Mouse (Mus musculus): Measurements from ENCODE around the gene Lonp1.
"Not testable (repeated sequence)": the region's sequence is repeated elsewhere in the genome, so short reads cannot be mapped to it uniquely, and the experiment has no call there.

Gene Lonp1

GRCm38 (mm10) chr17:56617628-56618027, 9.1 kb downstream of the Lonp1 start:
- no peak for DNase-seq

DNA sequence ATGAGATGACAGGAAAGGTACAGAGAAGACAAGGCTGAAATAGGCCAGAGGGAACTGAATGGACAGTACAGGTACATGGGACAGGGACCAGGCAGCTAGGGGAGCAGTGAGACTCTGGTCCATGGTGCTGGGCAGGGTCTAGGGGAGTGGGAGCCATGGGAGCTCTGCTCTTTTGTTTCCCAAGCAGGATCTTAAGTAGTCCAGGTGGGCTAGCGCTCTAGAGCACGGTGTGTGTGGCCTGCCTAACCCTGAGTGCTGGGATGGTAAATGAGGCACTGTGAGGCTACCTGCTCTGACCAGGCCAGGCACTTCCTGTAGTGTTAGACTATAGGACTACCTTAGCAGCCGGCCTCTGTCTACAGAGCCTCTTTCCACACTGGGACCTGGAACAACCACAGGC, 10.0 kb downstream of the Lonp1 start:
- no peak for DNase-seq

DNA sequence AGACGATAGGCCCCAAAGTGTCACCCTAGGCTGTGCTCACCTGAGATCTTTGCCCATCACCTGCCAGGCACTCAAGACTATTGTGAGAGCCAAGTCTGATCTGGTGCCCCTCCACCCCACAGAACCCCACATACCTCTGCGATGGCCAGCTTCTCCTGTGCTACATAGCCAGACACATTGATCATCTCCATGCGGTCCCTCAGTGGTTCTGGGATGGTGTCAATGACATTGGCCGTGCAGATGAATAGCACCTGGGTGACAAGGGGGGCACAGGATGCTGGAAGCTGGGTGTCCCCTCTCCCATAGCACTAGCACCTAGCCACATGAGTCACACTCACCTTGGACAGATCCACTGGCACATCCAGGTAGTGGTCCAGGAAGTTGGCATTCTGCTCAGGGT, 10.9 kb downstream of the Lonp1 start:
- peak; percentile 41 for DNase-seq

DNA sequence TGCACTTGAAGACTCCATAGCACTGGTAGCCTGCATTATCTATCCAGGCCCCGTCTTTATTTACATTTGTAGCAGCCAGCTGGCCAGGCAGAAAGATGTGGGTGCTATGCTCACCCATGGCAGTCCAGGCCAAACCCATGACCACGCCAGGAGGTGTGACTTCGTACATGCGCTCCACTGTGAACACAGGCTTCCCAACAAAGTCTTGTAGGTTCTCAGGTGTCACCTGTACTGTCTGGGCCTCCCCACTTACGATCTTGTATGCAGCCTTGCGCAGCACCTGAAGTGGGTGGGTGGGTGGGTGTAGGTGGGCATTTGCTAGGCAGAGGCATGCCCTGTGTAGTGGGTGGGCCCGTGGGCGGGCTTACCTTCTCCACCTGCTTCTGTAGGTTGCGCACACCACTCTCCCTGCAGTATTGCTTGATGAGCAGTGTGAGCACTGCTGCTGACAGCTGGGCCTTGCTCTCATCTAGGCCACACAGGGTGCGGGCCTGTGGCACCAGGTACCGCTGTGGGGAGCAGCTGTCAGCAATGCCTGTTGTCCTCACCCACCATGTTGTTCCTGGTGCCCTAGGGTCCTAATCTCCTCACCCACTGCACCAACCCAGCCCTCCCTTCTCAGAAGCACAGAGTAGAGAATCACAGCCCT, 11.4 kb downstream of the Lonp1 start:
- peak; percentile 36 for DNase-seq

- peak; percentile 68 for DNase-seq
Observed at GRCm38 (mm10) chr17:56614391-56615135, 12.1 kb downstream of the Lonp1 start.

DNA sequence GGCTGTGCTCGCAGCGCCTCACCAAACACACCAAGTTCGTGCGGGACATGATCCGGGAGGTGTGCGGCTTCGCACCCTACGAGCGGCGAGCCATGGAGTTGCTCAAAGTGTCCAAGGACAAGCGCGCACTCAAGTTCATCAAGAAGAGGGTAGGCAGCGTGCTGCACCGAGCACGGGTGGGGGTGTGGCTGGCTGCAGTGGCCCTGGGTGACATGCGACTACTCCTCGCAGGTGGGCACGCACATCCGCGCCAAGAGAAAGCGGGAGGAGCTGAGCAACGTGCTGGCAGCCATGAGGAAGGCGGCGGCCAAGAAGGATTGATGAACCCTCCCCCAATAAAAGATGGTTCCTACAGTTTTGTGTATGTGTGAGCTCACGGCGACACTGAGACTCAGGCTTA, 12.8 kb downstream of the Lonp1 start:
- peak; percentile 66 for DNase-seq

DNA sequence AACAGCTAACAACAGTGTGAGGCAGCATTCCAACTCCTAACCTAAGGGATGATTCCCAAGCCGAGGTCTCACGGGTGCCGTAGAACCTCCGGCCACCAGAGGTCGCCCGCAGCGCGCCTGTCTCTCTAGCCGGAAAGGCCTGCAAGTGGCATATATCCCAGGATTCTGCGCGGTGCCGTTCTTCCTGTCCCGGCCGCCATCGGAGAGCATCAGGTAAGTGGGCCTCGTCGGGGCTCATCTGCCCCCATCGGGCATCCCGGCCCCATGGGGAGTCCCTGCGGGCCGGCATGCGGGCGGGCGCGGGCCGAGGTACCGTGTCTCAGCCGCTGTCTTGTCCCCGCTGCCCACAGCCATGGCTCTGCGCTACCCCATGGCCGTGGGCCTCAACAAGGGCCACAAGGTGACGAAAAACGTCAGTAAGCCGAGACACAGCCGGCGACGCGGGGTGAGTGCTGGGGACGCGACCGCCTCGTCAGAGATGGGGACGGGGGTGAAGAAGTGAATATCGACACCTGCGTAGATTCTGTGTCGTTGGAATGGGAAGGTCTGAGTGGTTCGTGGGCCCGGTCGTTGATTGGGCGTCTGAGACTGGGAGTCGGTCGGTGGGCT, 13.3 kb downstream of the Lonp1 start, which contains the start of gene Rpl36:
Gene Rpl36, plus strand, starts transcription at position 181 of the 609 bp plus-strand sequence.
- peak; percentile 95 for DNase-seq

- not testable (repeated sequence) for DNase-seq
Observed at GRCm38 (mm10) chr17:56612565-56612939, 14.1 kb downstream of the Lonp1 start.

- DNase-seq: peak; percentile 74
Observed at GRCm38 (mm10) chr17:56611861-56612564, 14.7 kb downstream of the Lonp1 start.

DNA sequence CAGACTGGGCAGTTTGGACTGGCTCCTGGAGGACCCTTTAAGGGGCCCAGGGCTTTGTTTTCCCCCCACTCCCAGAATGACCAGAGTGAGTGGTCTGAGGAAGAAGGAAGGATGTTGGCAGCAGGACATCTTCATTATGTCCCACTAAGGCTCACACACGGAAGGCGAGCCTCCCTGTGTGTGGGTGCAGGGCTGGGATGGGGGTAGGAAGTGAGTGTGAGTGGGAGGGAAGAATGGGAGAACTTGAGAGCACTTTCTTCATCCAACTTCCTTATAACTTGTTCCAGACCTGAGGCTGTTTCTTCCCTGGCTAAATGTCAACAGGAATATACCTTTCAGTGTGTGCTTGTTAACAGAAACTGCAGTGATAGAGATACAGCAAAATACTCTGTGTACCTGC, 15.4 kb downstream of the Lonp1 start:
- DNase-seq: peak; percentile 56

- peak; percentile 98 for DNase-seq
Observed at GRCm38 (mm10) chr17:56609452-56610171, 17.1 kb downstream of the Lonp1 start, which contains the start of gene 2410015M20Rik. 2410015M20Rik (minus strand) TSS chr17:56609771.

GRCm38 (mm10) chr17:56608699-56609098, 18.0 kb downstream of the Lonp1 start:
- peak; percentile 72 for DNase-seq

GRCm38 (mm10) chr17:56607521-56608062, 19.1 kb downstream of the Lonp1 start:
- DNase-seq: peak; percentile 63

- DNase-seq: no peak
Observed at GRCm38 (mm10) chr17:56605431-56605830, 21.3 kb downstream of the Lonp1 start.

GRCm38 (mm10) chr17:56604422-56604821, 22.3 kb downstream of the Lonp1 start:
- no peak for DNase-seq

DNA sequence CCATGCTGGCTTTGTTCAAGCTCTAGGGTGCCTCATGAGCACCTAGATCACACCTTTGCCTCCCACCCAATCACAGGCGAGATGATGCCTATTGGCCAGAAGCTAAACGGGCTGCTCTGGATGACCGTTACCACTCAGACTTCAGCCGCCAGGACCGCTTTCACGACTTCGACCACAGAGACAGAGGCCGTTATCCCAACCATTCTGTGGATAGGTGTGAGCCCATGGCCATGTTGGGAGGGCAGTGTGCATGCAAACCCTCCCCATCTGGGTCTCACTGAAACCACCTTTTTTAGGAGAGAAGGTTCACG, 22.7 kb downstream of the Lonp1 start:
- DNase-seq: no peak

DNA sequence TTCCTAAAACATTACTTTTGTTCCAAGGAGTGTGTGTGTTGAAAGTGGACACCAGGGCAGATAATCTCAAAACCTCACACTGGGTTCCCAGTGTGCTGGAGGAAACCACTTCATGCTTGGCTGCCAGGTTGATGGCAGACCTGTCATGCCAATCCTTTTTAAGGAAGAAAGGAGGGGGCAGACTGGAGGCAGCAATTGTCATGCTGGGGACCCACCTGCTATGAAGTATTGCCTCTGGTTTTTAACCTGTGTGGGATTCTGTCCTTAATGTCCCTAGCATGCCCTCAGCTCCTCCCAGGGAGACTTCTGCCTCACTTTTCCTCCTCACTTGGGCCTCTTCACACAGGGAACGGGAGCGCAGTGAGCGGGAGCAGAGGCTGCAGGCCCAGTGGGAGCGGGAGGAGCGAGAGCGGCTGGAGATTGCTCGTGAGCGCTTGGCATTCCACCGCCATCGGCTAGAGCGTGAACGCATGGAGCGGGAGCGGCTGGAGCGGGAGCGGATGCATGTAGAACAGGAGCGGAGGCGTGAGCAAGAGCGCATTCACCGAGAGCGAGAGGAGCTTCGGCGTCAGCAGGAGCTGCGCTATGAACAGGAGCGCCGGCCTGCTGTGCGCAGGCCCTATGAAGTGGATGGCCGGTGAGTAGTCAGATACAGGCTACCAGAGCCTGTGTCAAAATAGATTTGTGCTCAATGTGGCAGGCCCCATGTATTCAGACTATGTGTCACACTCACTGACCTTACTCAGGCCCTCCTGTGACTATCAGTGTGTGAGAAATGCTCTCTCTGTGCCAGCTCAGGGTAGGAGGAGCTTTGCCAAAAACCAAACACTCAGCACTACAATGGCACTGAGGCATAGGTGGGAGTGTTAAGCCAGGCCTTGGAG, 23.3 kb downstream of the Lonp1 start:
- DNase-seq: peak; percentile 67

DNA sequence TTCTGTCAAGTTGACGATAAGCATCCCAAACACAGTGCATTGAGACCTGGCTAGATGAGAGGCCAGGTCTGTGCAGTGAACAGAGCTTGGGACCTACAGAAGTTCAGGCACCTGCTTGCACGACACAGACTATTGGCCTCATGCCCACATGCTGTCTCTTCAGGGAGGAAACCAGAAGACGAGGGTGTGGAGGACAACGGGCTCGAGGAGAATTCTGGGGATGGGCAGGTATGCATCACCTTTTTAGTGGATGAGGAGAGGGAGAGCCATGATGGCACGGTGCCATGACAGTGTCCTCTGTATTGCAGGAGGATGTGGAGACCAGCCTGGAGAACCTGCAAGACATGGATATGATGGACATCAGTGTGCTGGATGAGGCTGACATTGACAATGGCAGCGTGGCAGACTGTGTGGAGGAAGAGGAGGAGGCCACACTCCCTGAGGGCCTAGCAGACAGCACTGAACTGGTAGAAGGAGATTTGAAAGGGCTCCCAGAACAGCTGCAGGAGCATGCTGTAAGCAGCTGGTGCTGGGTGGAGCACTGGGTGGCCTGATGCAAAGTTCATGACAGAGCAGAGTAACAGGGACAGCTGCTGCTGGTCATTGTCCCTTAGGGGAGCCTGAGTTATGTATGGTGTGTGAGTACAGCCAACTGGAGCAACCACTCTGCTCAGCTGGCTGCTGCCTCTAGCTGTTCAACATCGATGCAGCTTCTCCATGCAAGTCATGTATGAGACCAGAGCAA, 33.0 kb downstream of the Lonp1 start:
- no peak for DNase-seq

DNA sequence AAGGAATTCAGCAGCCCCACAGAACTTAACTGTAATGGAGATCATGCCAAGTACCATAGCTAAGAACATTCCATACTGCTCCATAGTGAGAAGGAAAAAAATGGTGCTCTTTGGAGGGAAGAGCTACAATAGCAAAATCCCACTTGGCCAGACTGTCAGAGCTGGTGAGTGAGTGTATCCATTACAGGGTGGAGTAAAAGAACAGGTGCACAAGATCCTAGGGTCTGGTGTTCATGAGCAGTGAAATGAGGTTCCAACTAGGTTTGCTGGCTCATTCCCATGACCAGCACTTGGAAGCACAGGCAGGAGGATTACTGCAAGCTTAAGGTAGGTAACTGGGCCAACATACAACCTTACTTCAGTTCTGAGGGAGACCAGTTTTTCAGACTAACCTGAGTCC, 34.1 kb downstream of the Lonp1 start:
- no peak for DNase-seq

DNA sequence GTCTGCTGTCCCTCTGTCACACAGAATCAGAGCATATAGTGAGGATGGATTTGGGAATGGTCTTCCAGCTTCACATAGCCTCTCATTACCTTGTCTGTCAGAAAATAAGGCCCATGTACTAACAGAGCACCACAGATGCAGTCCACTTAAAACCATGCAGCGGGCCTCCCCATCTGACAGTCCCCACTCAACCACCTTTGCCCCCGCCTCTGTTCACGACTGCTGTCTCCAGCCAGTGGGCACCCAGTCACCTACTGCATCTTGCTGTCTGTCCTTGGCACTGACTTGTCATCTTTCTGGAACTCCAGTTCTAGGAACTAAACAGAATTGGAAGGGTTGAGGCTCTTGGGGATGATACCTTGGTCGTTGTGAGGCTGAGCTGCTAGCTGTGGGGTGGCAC, 37.8 kb downstream of the Lonp1 start:
- no peak for DNase-seq

- DNase-seq: no peak
Observed at GRCm38 (mm10) chr17:56587773-56588172, 38.9 kb downstream of the Lonp1 start.
